Mouse (Mus musculus): ENCODE measurements at regions not wholly inside any gene's neighbourhood (a gene's known extent, or its start where the extent isn't known, plus 50 kb on each side); places are given as distances from the start of the nearest gene placed in this dataset.

DNA sequence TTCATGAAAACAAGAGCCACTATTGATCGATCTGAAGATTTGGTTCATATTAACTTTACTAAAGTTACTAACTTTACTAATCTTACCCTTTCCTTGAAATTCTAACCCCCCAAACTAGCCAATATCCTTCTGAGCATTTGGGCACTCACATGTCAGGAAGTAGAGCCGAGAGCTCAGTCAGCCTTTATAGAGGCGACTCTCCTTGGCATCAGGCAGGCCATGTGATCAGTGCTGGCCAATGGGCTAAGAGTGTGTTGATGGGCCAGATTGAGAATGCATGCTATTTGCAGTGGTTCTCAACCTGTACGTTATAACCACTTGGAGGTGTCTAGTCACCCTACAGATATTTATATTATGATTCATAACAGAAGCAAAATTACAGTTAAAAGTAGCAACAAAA lies 69.6 kb upstream of the Slc35b4 start:
- DNase-seq (ENCODE audit: low spot score): no peak

- no peak for DNase-seq (ENCODE audit: low spot score)
Measured at GRCm38 (mm10) chr6:34243001-34243400, 66.1 kb upstream of the Slc35b4 start.

DNA sequence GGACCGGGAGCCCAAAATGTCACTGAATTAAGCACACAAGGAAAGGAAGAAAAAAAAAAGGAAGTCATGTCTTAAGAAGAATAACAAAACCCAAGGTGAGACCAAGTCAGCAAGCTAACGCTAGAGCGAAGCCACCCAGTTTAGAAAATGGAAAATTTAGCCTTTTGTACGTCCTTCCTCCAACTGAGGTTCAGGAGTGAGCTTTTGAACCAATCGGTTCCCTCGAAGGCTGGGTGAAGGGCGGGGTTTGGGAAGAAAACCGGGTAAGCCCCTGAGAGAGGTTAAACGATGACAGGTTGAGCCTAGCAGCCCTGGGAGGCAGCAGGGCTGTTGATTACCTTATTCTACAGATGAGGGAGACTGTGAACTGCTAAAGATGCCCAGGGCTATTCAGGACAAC lies 65.6 kb upstream of the Slc35b4 start:
- no peak for DNase-seq (ENCODE audit: low spot score)

DNA sequence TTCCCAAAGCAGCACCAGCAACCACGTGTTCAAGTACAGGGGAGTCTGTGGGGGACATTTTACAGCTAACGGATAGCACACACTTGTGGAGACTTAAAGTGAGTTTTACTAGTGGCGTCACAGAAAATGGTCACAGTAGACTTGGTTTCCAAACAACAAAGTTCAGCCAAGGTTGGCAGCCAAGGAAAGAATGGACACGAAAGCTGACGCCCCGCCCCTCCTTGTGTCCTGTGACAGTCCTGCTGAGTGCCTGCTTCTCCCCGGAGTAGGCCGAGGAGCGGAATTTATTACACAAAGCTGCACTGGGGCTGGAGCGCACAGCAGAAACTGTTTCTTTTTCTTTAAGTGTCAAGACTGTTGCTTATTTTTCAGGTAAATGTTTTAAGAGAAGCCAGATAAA lies 58.2 kb upstream of the Slc35b4 start:
- DNase-seq (ENCODE audit: low spot score): peak; percentile 40

DNA sequence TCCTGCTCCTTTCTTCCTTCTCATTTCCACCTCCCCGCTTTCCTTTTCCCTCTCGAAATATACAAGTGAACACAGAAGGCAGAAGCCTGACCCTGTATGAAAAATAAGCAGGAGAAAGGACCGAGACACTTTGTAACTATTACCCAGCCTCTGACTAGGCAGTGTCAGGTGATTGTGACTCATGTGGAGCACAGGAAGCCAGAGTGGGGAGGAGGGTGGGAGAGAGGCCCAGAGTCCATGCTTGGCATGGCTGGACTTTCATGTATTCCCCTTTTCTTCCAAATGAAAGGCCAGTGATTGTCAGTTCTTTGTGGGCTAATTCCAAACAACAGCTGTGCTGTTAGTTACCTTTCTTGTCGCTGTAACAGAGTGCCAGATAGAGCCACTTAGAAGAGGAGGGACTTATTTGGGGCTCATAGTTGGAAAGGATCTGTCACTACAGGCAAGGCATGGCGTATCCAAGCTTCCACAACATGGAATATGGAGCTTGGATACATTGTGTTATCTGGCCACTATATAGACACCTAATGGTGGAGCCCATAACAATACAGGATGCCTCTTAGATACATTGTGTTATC lies 57.6 kb upstream of the Slc35b4 start:
- no peak for DNase-seq (ENCODE audit: low spot score)

- DNase-seq (ENCODE audit: low spot score): peak; percentile 16
Measured at GRCm38 (mm10) chr6:34230768-34231381, 54.0 kb upstream of the Slc35b4 start.

GRCm38 (mm10) chr6:34227131-34227530 lies 50.2 kb upstream of the Slc35b4 start:
- DNase-seq (ENCODE audit: low spot score): no peak

Measured in lung, postnatal 25 days (tissue).